In genomic region chr10:60779628-60780027, GRCm38 (mm10) we compare ENCODE assay signal across 8 mouse cellular contexts. TPM values are rescaled to one million over a fixed set of nuclear protein-coding genes. Genes with fewer than 3 reads are reported as not detected.
A peak's percentile ranks its signal among the peaks of the same experiment; 100 is the strongest.
DNase-seq lines count a peak whose midpoint lies in the region; ATAC-seq and TF ChIP-seq lines count a peak whose summit lies in the region.

No protein-coding gene starts in this region.

- H3K36me3 ChIP-seq in embryonic facial prominence, embryonic 10.5 days (replicated peaks): peaks cover 41% of the 10 kb centered on the region
- H3K36me3 ChIP-seq in intestine, postnatal 0 days (ENCODE audit: control insufficient read depth, insufficient read depth): peaks cover 9% of the 10 kb centered on the region
- peaks cover 64% of the 10 kb centered on the region for H3K36me3 ChIP-seq in limb, embryonic 10.5 days
- no peaks in the 10 kb centered on the region for H3K36me3 ChIP-seq in midbrain, embryonic 15.5 days (replicated peaks)

- 12% methylated on average over 9 of the region's 9 CpGs for WGBS in embryonic facial prominence, embryonic 10.5 days
- 4% methylated on average over 9 of the region's 9 CpGs for WGBS in intestine, postnatal 0 days
- WGBS in limb, embryonic 10.5 days: 9% methylated on average over 9 of the region's 9 CpGs
- WGBS in midbrain, embryonic 15.5 days: 14% methylated on average over 9 of the region's 9 CpGs

- H3K9me3 ChIP-seq in embryonic facial prominence, embryonic 10.5 days: no peaks in the 10 kb centered on the region
- H3K9me3 ChIP-seq in intestine, postnatal 0 days (ENCODE audit: control insufficient read depth): no peaks in the 10 kb centered on the region
- H3K9me3 ChIP-seq in limb, embryonic 10.5 days (replicated peaks): no peaks in the 10 kb centered on the region
- no peaks in the 10 kb centered on the region for H3K9me3 ChIP-seq in midbrain, embryonic 15.5 days

- peak; percentile 97 for TF ChIP-seq CTCF in intestine, postnatal 0 days (IDR thresholded peaks at IDR 0.05; ENCODE audit: low read depth)

- no peak overlapping the region for H3K4me3 ChIP-seq in embryonic facial prominence, embryonic 10.5 days
- no peak overlapping the region for H3K4me3 ChIP-seq in intestine, postnatal 0 days (ENCODE audit: low read depth, low read length)
- no peak overlapping the region for H3K4me3 ChIP-seq in limb, embryonic 10.5 days
- H3K4me3 ChIP-seq in midbrain, embryonic 15.5 days: no peak overlapping the region

- H3K27ac ChIP-seq in embryonic facial prominence, embryonic 10.5 days (replicated peaks): 0 out of 2 replicates have a peak overlapping the region, but pooled peaks have one; percentile 20
- no peak overlapping the region for H3K27ac ChIP-seq in intestine, postnatal 0 days (ENCODE audit: low read depth, low read length)
- no peak overlapping the region for H3K27ac ChIP-seq in limb, embryonic 10.5 days
- H3K27ac ChIP-seq in midbrain, embryonic 15.5 days: no peak overlapping the region

- H3K4me1 ChIP-seq in embryonic facial prominence, embryonic 10.5 days: peaks cover 20% of the 10 kb centered on the region
- no peaks in the 10 kb centered on the region for H3K4me1 ChIP-seq in intestine, postnatal 0 days (replicated peaks; ENCODE audit: control insufficient read depth, insufficient read depth, low read length)
- H3K4me1 ChIP-seq in limb, embryonic 10.5 days: peaks cover 29% of the 10 kb centered on the region
- H3K4me1 ChIP-seq in midbrain, embryonic 15.5 days: peaks cover 4% of the 10 kb centered on the region; the same call in 1 of the 2 replicates

- peak overlapping the region; percentile 40; the same call in 1 of the 2 replicates for H3K4me2 ChIP-seq in intestine, postnatal 0 days (replicated peaks; ENCODE audit: low read depth)
- H3K4me2 ChIP-seq in midbrain, embryonic 15.5 days: peak overlapping the region; percentile 41

- peak; percentile 45; the same call in 1 of the 2 replicates for ATAC-seq in intestine, postnatal 0 days
- peak; percentile 70 for ATAC-seq in midbrain, embryonic 15.5 days (replicated peaks)

- H3K27me3 ChIP-seq in embryonic facial prominence, embryonic 10.5 days (replicated peaks; ENCODE audit: low read depth, poor library complexity, severe bottlenecking): peaks cover 17% of the 10 kb centered on the region; the same call in 1 of the 2 replicates
- H3K27me3 ChIP-seq in intestine, postnatal 0 days (replicated peaks; ENCODE audit: control insufficient read depth, insufficient read depth, low read length): no peaks in the 10 kb centered on the region
- H3K27me3 ChIP-seq in limb, embryonic 10.5 days (ENCODE audit: low read depth, poor library complexity, severe bottlenecking): no peaks in the 10 kb centered on the region
- H3K27me3 ChIP-seq in midbrain, embryonic 15.5 days (replicated peaks): 0 out of 2 replicates have a peak, but pooled peaks cover 4% of the 10 kb centered on the region

- peak; percentile 64 for DNase-seq in 3134 (ENCODE audit: extremely low read depth, insufficient read length, low spot score)
- DNase-seq in adrenal gland, postnatal 14 days: peak; percentile 83
- peak; percentile 89 for DNase-seq in embryonic facial prominence, embryonic 10.5 days (ENCODE audit: low spot score)
- DNase-seq in heart, adult 11 months: peak; percentile 96
- peak; percentile 93 for DNase-seq in limb, embryonic 10.5 days (ENCODE audit: low spot score)
- peak; percentile 12 to 17 for DNase-seq in spleen, postnatal 36 days (ENCODE audit: low spot score in 2 of 2)

- H3K9ac ChIP-seq in intestine, postnatal 0 days (ENCODE audit: low read depth, low read length): no peak overlapping the region
- no peak overlapping the region for H3K9ac ChIP-seq in midbrain, embryonic 15.5 days

RNA-seq across cellular contexts. Expression of gene Slc29a3, which starts 27.0 kb away (rescaled TPM):
- 14.3 and 20.7 TPM in 2 replicates for total RNA-seq in adrenal gland, postnatal 14 days (2021)
- polyA plus RNA-seq in embryonic facial prominence, embryonic 10.5 days (2016; fragmentation: Nextera tagmentation; extraction: Ambion mirVana): 9.4 and 12.7 TPM in 2 replicates
- 6.3 and 7.9 TPM in 2 replicates for polyA plus RNA-seq in intestine, postnatal 0 days (2015; fragmentation: Nextera tagmentation; extraction: Ambion mirVana)
- 7.0 and 8.0 TPM in 2 replicates for polyA plus RNA-seq in limb, embryonic 10.5 days (2016; fragmentation: Nextera tagmentation; extraction: Ambion mirVana)
- polyA plus RNA-seq in midbrain, embryonic 15.5 days (2015; fragmentation: Nextera tagmentation; extraction: Ambion mirVana): 10.7 and 13.9 TPM in 2 replicates

RNA-seq across cellular contexts. Expression of gene Unc5b, which starts 51.8 kb away (rescaled TPM):
- 10.5 and 11.3 TPM in 2 replicates for total RNA-seq in adrenal gland, postnatal 14 days (2021)
- polyA plus RNA-seq in embryonic facial prominence, embryonic 10.5 days (2016; fragmentation: Nextera tagmentation; extraction: Ambion mirVana): 6.0 and 7.2 TPM in 2 replicates
- 2.5 and 2.6 TPM in 2 replicates for polyA plus RNA-seq in intestine, postnatal 0 days (2015; fragmentation: Nextera tagmentation; extraction: Ambion mirVana)
- 10.2 and 11.8 TPM in 2 replicates for polyA plus RNA-seq in limb, embryonic 10.5 days (2016; fragmentation: Nextera tagmentation; extraction: Ambion mirVana)
- 2.8 and 2.9 TPM in 2 replicates for polyA plus RNA-seq in midbrain, embryonic 15.5 days (2015; fragmentation: Nextera tagmentation; extraction: Ambion mirVana)

Comparison
In these comparisons a context has a peak if more than half of its experiments do, and no peak if none do; other contexts are left out.
1. DNase-seq: peak in every context shown above with its lines; median percentile 96 in heart, adult 11 months; 93 in limb, embryonic 10.5 days; 89 in embryonic facial prominence, embryonic 10.5 days; 83 in adrenal gland, postnatal 14 days; 64 in 3134; 14 in spleen, postnatal 36 days.